Mouse (Mus musculus) olfactory bulb, adult 2 months (tissue): Measurements from ENCODE around the gene 4632433K11Rik. TPM values are rescaled to one million over a fixed set of nuclear protein-coding genes. Genes with fewer than 3 reads are reported as not detected.
A peak's percentile ranks its signal among the peaks of the same experiment; 100 is the strongest.

ENCODE experiments used
- H3K27ac ChIP-seq: fragments of 200-500 bp; 2 replicates; pipeline ENCODE4 v1.5.1; 2012; ENCODE audit warnings: low read depth, low read length; ENCODE audit not compliant: insufficient read depth
- H3K4me1 ChIP-seq: fragments of 200-500 bp; 2 replicates; pipeline ENCODE4 v1.6.1; 2012; ENCODE audit warnings: low read length; ENCODE audit not compliant: control insufficient read depth, insufficient read depth
- H3K4me3 ChIP-seq: fragments of 200-500 bp; 2 replicates; pipeline ENCODE4 v1.5.1; 2012; ENCODE audit warnings: mild to moderate bottlenecking, low read depth, low read length, moderate library complexity; ENCODE audit not compliant: insufficient read depth
- CTCF ChIP-seq: fragments of 200-500 bp; IDR thresholded peaks from 2 replicates; pipeline ENCODE4 v1.5.1; 2012; ENCODE audit warnings: low read depth, mild to moderate bottlenecking, low read length, moderate library complexity; ENCODE audit not compliant: insufficient read depth
- POLR2A ChIP-seq: fragments of 200-500 bp; IDR thresholded peaks from 2 replicates; pipeline ENCODE4 v1.6.1; 2012; ENCODE audit warnings: mild to moderate bottlenecking, low read depth, low read length, moderate library complexity; ENCODE audit not compliant: insufficient read depth
- WGBS: fragments of 180-500 bp; shearing (Covaris S2); methylation state at CpG from one replicate; pipeline ENCODE4 v1.1.7; 2018; 5-methylcytosine and 5-hydroxymethylcytosine counted together
- polyA plus RNA-seq: library from polyadenylated mRNA; stranded (reverse); fragments of >200 nt; gene quantifications from 2 replicates; pipeline ENCODE4 v1.2.4, GENCODE M21; 2012; ENCODE audit warnings: low replicate concordance; ENCODE audit not compliant: missing spikeins, insufficient read depth, insufficient read length

Gene 4632433K11Rik
- polyA plus RNA-seq, 1 experiment, result not detected

DNA sequence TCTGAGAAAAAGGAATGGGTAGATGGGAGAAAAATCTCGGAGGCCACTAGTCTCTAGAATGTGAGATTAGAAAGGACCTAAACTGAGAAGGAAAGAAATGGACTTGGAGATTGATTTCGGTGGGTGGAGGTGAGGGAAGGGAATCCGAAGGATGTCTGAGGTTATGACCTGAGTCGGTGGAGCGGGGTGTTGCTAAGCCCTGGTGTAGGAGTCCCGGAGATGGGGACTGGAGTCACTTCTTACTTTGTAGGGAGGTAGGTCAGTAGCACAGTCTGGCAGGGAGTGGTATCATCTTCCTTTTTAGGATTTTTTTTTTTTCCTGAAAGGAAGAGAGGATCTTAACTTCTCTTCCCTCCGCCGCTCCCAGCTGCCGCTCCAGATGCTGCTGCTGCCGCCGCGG is 18.5 kb downstream of the 4632433K11Rik start:
- Histone ChIP-seq H3K4me1 (peaks cover 21% of the 10 kb centered on the region), H3K27ac (no peak overlapping the region; the same call in 1 of the 2 replicates), H3K4me3 (peak overlapping the region; percentile 78)
- no peak for TF ChIP-seq CTCF
- no peak for TF ChIP-seq POLR2A
- WGBS, result 6% methylated on average over 12 of the region's 12 CpGs

DNA sequence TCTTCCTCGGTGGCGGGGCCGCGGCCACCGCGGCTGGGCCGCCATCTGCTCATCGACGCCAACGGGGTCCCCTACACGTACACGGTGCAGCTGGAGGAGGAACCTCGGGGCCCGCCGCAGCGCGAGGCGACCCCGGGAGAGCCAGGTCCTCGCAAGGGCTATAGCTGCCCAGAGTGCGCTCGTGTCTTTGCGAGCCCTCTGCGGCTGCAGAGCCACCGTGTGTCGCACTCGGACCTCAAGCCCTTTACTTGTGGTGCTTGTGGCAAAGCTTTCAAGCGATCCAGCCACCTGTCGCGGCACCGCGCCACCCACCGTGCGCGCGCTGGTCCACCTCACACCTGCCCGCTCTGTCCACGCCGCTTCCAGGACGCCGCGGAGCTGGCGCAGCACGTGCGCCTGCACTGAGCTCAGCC is 19.0 kb downstream of the 4632433K11Rik start:
- H3K4me3 ChIP-seq, result peak overlapping the region; percentile 78
- no peak for TF ChIP-seq POLR2A
- TF ChIP-seq CTCF, result no peak
- H3K27ac ChIP-seq, result no peak overlapping the region
- peaks cover 26% of the 10 kb centered on the region for H3K4me1 ChIP-seq
- WGBS, result 7% methylated on average over 45 of the region's 45 CpGs

DNA sequence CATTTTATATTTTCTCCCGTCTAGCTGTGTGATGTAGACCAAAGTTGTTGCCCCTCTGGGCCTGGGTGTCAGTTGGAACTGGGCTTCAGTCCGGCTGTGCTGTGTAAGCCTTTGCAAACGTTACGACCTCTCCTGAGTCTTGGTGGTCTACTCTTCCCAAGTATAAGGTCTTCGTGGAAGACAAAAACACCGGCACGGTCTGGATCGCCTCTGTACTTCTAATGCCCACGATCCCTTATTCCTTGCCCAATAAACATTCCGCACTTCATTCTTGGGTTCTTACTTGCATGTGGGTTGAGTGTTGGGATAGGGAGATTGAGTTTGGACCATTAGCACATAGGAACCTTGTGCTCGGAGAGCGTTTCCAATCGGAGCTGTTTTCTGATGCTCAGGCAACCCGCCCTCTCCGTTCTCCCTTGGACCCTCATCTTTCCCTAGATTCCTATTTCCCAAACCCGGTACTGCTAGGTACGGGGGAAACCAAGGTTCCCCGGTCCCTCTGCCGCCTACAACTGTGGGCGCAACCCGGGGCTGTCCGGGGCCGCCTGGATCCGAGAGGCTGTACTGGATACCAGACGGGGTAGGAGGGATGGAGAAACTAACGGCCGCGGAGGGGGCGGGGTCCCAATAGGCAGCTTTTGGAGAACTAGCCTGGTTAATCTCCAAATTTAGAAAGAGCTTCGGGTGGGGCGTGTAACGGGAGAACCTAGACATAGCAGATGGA is 19.7 kb downstream of the 4632433K11Rik start:
- TF ChIP-seq CTCF (no peak), POLR2A (no peak)
- Histone ChIP-seq H3K4me3 (peak overlapping the region; percentile 78), H3K4me1 (peaks cover 28% of the 10 kb centered on the region), H3K27ac (no peak overlapping the region)
- 10% methylated on average over 32 of the region's 32 CpGs for WGBS

DNA sequence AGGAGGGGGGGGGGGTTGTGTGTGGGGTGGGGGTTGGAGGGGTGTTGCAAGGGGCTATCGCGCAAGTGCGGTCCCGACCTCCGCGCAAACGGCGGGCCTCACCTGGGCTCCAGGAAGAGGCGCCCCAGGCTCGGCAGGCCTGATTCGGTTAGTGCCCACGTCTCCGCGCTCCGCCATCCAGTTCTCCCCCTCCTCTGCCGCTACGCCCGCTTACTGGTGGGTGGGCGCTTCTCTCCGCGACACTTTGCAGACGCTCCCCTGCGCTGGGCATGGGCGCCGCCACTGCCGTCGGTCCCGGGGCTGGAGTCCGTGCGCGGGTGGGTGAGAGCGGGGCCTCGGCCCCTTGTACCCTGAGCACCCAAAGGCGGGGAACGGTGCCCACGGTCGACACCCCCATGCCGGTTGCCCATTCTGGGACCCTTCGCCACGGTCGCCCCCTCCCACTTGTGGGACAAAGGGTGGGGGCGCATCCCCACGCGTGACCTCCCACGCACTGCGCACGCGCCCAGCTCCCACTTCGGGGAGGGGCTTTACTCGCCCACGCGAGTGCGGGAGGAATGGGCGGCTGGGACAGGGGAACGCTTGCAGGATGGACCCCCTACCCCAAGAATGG is 22.8 kb downstream of the 4632433K11Rik start:
- Histone ChIP-seq H3K4me3 (peak overlapping the region; percentile 73), H3K4me1 (peaks cover 41% of the 10 kb centered on the region), H3K27ac (peak overlapping the region; percentile 88)
- TF ChIP-seq CTCF (no peak), POLR2A (peak; percentile 54)
- WGBS, result 1% methylated on average over 54 of the region's 55 CpGs

DNA sequence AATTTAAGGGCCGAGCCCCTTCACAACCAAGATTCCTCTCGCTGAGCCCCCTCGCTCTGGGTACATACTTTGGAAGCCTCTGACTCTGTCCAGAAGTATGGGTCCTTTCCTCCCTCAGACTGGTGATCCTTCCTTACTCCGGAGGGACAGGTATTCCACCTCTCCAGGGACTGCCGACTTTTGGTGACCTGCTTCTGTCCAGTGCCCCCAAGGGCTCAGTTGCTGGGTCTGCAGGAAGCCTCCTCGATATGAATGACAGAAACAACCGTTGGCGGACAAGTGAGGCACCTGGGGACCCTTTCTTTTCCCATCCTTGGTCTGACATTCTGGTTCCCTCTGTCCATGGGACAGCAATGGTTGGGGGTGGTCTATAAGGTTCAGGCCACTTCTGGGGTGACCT is 23.5 kb downstream of the 4632433K11Rik start:
- TF ChIP-seq CTCF, result no peak
- TF ChIP-seq POLR2A, result no peak
- Histone ChIP-seq H3K4me3 (peak overlapping the region; percentile 73), H3K4me1 (peaks cover 41% of the 10 kb centered on the region), H3K27ac (peak overlapping the region; percentile 88)
- 19% methylated on average over 8 of the region's 8 CpGs for WGBS

DNA sequence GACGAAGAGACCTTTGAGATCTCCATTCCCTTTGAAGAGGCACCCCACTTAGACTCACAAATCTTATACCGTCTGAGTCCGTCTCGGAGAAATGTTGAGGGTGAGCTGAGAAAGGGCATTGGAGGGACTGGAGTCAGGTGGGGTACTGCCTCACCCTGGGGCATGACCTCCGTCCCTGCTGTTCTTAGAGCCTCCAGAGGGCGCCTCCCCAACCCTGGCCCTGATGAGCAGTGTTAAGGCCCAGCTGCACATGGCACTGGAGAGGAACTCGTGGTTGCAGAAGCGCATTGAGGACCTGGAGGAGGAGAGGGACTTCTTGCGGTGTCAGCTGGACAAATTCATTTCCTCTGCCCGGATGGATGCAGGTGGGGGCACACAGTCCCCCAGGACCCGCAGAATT is 23.9 kb downstream of the 4632433K11Rik start:
- Histone ChIP-seq H3K27ac (peak overlapping the region; percentile 88), H3K4me1 (peaks cover 37% of the 10 kb centered on the region)
- 34% methylated on average over 11 of the region's 11 CpGs for WGBS

DNA sequence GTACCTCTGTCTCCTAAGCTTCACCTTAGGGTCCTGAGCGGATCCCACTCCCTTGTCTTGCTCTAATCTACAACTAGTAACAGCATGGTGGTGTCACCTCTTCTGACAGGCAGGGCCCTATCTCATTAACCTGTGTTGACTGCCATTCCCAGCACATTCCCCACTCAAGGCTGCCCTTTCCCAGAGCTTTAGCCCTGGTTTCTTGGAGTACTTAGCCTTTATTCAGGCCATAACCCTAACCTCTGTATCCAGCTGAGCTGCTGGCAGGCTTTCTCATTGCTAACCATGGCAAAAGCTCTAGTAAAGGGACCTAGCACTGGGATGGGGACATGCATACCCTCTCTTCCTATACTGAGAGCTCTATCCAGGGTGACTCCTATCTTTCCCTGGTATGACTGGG is 24.7 kb downstream of the 4632433K11Rik start:
- TF ChIP-seq CTCF (no peak), POLR2A (no peak)
- Histone ChIP-seq H3K4me1 (peaks cover 30% of the 10 kb centered on the region), H3K4me3 (no peak overlapping the region), H3K27ac (no peak overlapping the region)
- 94% methylated on average over 1 of the region's 1 CpGs for WGBS

More for the DNA sequence above, 23.9 kb downstream of the 4632433K11Rik start:
- H3K4me3 ChIP-seq, result peak overlapping the region; percentile 73
- TF ChIP-seq CTCF (0 out of 2 replicates have a peak, but pooled peaks have one; percentile 16), POLR2A (no peak)

DNA sequence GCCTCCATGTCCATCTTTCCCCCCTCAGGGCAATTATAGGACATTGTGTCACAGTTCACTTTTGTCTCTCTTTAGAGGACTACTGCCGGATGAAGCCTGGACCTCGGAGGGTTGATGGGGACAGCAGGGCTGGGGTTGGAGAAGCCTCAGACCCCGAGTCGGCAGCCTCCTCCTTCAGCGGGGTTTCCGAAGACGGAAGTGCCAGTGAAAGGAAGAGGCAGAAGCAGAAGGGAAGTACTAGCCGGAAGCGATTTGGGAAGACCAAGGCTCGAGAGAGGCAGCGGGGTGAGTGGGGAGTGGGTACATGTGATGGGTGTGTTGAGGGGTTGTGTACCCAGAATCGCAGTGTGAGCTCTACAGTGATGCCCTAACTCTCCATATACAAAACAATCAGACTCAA is 25.5 kb downstream of the 4632433K11Rik start:
- Histone ChIP-seq H3K4me3 (no peak overlapping the region), H3K27ac (no peak overlapping the region), H3K4me1 (peaks cover 28% of the 10 kb centered on the region)
- TF ChIP-seq CTCF (no peak), POLR2A (no peak)
- 87% methylated on average over 12 of the region's 12 CpGs for WGBS

DNA sequence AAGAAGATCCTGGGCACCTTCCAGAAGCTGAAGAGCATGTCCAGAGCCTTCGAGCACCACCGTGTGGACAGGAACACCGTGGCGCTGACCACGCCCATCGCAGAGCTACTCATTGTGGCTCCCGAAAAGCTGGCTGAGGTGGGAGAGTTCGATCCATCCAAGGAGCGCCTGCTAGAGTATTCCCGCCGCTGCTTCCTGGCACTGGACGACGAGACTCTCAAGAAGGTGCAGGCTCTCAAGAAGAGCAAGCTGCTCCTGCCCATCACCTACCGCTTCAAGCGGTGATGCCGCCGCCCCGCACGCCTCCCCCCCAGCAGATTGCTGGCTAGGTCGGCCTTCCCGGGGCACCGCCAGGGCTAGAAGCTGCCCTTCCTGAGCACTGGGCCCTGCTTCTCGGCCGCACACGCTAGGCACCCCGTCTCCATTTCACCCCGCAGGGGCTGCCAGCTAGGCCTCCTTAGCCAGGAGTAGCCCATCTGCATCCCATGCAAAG is 26.4 kb downstream of the 4632433K11Rik start:
- H3K4me1 ChIP-seq, result peaks cover 23% of the 10 kb centered on the region
- peak; percentile 29; the same call in 1 of the 2 replicates for TF ChIP-seq CTCF
- no peak for TF ChIP-seq POLR2A
- peak overlapping the region; percentile 63 for H3K4me3 ChIP-seq
- peak overlapping the region; percentile 96 for H3K27ac ChIP-seq
- 3% methylated on average over 27 of the region's 27 CpGs for WGBS
